Mouse (Mus musculus) myocyte (in vitro differentiated cells): ENCODE measurements around the gene Rnls.

Experiments
- CEBPB ChIP-seq: IDR thresholded peaks from 2 replicates; pipeline ENCODE4 v1.6.1; 2011; ENCODE audit warnings: mild to moderate bottlenecking, moderate library complexity; ENCODE audit not compliant: poor library complexity, insufficient read depth, severe bottlenecking
- E2F4 ChIP-seq: IDR thresholded peaks from one replicate; pipeline ENCODE4 v1.6.1; 2011; ENCODE audit warnings: mild to moderate bottlenecking, control low read depth, moderate library complexity; ENCODE audit not compliant: insufficient read depth
- MAX ChIP-seq: IDR thresholded peaks from one replicate; pipeline ENCODE4 v1.6.1; 2011; ENCODE audit warnings: low read depth, mild to moderate bottlenecking, control low read depth
- MYOD1 ChIP-seq, 3 experiments: IDR thresholded peaks; one replicate each; pipeline ENCODE4 v1.6.1; 2011; ENCODE audit warnings: control low read depth in 2 of 3, low read depth in 2 of 3, mild to moderate bottlenecking in 2 of 3, moderate library complexity in 1 of 3; ENCODE audit not compliant: insufficient read length in 2 of 3, control insufficient read depth in 1 of 3
- MYOG ChIP-seq, 3 experiments: IDR thresholded peaks; one replicate each; pipeline ENCODE4 v1.6.1; 2011; ENCODE audit warnings: control low read depth in 2 of 3, low read depth in 2 of 3, mild to moderate bottlenecking in 2 of 3; ENCODE audit not compliant: insufficient read length in 2 of 3, control insufficient read depth in 1 of 3, insufficient read depth in 1 of 3
- POLR2A ChIP-seq: IDR thresholded peaks from one replicate; pipeline ENCODE4 v1.6.1; 2011; ENCODE audit warnings: low read depth, mild to moderate bottlenecking, control low read depth, moderate library complexity; ENCODE audit not compliant: insufficient read length
- POLR2AphosphoS2 ChIP-seq: IDR thresholded peaks from one replicate; pipeline ENCODE4 v1.6.1; 2011; ENCODE audit warnings: low read depth, control low read depth; ENCODE audit not compliant: insufficient read length
- REST ChIP-seq: IDR thresholded peaks from one replicate; pipeline ENCODE4 v1.6.1; 2011; ENCODE audit warnings: mild to moderate bottlenecking, control low read depth, moderate library complexity; ENCODE audit not compliant: insufficient read depth, insufficient read length
- SRF ChIP-seq: IDR thresholded peaks from one replicate; pipeline ENCODE4 v1.6.1; 2011; ENCODE audit warnings: low read depth; ENCODE audit not compliant: control insufficient read depth, insufficient read length
- TCF12 ChIP-seq: IDR thresholded peaks from one replicate; pipeline ENCODE4 v1.6.1; 2011; ENCODE audit warnings: mild to moderate bottlenecking, control low read depth; ENCODE audit not compliant: poor library complexity, insufficient read depth, severe bottlenecking
- USF1 ChIP-seq: IDR thresholded peaks from one replicate; pipeline ENCODE4 v1.6.1; 2011; ENCODE audit warnings: low read depth, mild to moderate bottlenecking, control low read depth, moderate library complexity

- TF ChIP-seq POLR2A (no peak), REST (no peak), MAX (no peak), E2F4 (no peak), POLR2AphosphoS2 (no peak), SRF (no peak), CEBPB (no peak), USF1 (no peak), MYOD1 (IDR thresholded peaks at IDR 0.05; ENCODE audit: control insufficient read depth in 1 of 3, insufficient read length in 2 of 3, low read depth in 2 of 3) (no peak), TCF12 (no peak), MYOG (IDR thresholded peaks at IDR 0.05; ENCODE audit: control insufficient read depth in 1 of 3, insufficient read depth in 1 of 3, insufficient read length in 2 of 3, low read depth in 2 of 3) (no peak)
Measured at GRCm38 (mm10) chr19:33223276-33223675, 168.8 kb downstream of the Rnls start.
